Mouse (Mus musculus) G1E (cell line): ENCODE measurements around the gene Ifitm2.

Experiments
- CTCF ChIP-seq: IDR thresholded peaks from 2 replicates; pipeline ENCODE4 v1.5.1; 2012; ENCODE audit warnings: low read depth, low read length, inconsistent platforms, mixed read lengths
- GATA1 ChIP-seq: IDR thresholded peaks from 2 replicates; pipeline ENCODE4 v1.6.1; 2012; ENCODE audit warnings: borderline replicate concordance, low read length, inconsistent platforms, mixed read lengths
- POLR2AphosphoS5 ChIP-seq: IDR thresholded peaks from 2 replicates; pipeline ENCODE4 v1.6.1; 2012; ENCODE audit warnings: low read depth, low read length, inconsistent platforms; ENCODE audit not compliant: insufficient replicate concordance
- TAL1 ChIP-seq: conservative IDR thresholded peaks from 2 replicates; pipeline ENCODE4 v1.6.1; 2012; ENCODE audit warnings: low read depth, low read length, inconsistent platforms, mixed read lengths

DNA sequence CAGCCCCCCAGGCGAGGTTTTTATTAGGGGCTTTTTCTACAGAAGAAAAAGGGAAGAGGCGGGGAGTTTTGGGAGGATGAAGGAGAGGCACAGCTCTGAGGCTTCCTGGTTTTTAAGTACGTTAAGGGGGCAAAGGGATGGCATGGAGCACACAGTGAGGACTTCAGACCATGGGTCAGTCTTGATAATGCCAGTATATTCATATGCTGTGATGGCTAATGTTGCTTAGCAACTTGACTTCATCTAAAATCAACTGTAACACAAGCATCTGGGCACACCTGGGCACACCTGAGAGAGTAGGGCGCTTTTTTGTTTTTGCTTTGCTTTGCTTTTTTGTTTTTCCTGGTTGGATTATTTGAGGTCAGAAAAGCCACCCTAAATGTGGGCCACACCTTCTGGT lies 11.1 kb upstream of the Ifitm2 start, which contains the start of gene Ifitm1:
- TF ChIP-seq CTCF (no peak), GATA1 (no peak), TAL1 (no peak), POLR2AphosphoS5 (no peak)
